Mouse (Mus musculus) liver, postnatal 0 days (tissue): ENCODE measurements around the gene Msh5.
"Not testable (repeated sequence)": the region's sequence is repeated elsewhere in the genome, so short reads cannot be mapped to it uniquely, and the experiment has no call there.

Experiments
- CTCF ChIP-seq: sonication (generic); IDR thresholded peaks from 2 replicates; pipeline ENCODE4 v1.5.1; 2016; ENCODE audit warnings: antibody characterized with exemption, low read depth
- EP300 ChIP-seq: IDR thresholded peaks from 2 replicates; pipeline ENCODE4 v1.6.1; 2016; ENCODE audit warnings: antibody characterized with exemption, low read depth, mild to moderate bottlenecking

GRCm38 (mm10) chr17:35005902-35006301, 40.6 kb downstream of the Msh5 start:
- not testable (repeated sequence) for TF ChIP-seq CTCF, EP300
